Mouse (Mus musculus): Measurements from ENCODE around the gene Tlr12. TPM values are rescaled to one million over a fixed set of nuclear protein-coding genes. Genes with fewer than 3 reads are reported as not detected.
A peak's percentile ranks its signal among the peaks of the same experiment; 100 is the strongest.
"Not testable (repeated sequence)": the region's sequence is repeated elsewhere in the genome, so short reads cannot be mapped to it uniquely, and the experiment has no call there.

Tlr12 gene
- polyA plus RNA-seq (2015; fragmentation: Nextera tagmentation; extraction: Ambion mirVana), result 2.6 and 2.9 TPM in 2 replicates

- no peaks in the 10 kb centered on the region for H3K36me3 ChIP-seq
- H3K4me2 ChIP-seq, result peak within 1 kb of the TSS; percentile 38
- no peak within 1 kb of the TSS for H3K4me3 ChIP-seq (replicated peaks)
- H3K9ac ChIP-seq, result no peak within 1 kb of the TSS
- H3K4me1 ChIP-seq, result peaks cover 37% of the 10 kb centered on the region
- peak within 1 kb of the TSS; percentile 83 for H3K27ac ChIP-seq
- WGBS, result 37% methylated on average over 15 of the region's 15 CpGs
- peak; percentile 42 for ATAC-seq (replicated peaks; ENCODE audit: low FRiP score)
- no peaks in the 10 kb centered on the region for H3K9me3 ChIP-seq (replicated peaks)
- no peaks in the 10 kb centered on the region for H3K27me3 ChIP-seq
Measured at GRCm38 (mm10) chr4:128618246-128618911, at the start of gene Tlr12. Gene Tlr12 (minus strand): TSS chr4:128618619.

- WGBS, result 46% methylated on average over 4 of the region's 4 CpGs
- H3K4me1 ChIP-seq, result peaks cover 34% of the 10 kb centered on the region
- H3K4me2 ChIP-seq; H3K4me3 ChIP-seq (replicated peaks); H3K36me3 ChIP-seq; H3K9me3 ChIP-seq (replicated peaks); H3K27me3 ChIP-seq; H3K9ac ChIP-seq; ATAC-seq (replicated peaks; ENCODE audit: low FRiP score): not testable (repeated sequence)
- peak overlapping the region; percentile 56 for H3K27ac ChIP-seq
Measured at GRCm38 (mm10) chr4:128667195-128667594, 48.8 kb upstream of the Tlr12 start.

GRCm38 (mm10) chr4:128666362-128666761, 47.9 kb upstream of the Tlr12 start:
- H3K4me2 ChIP-seq; H3K9ac ChIP-seq; ATAC-seq (replicated peaks; ENCODE audit: low FRiP score); H3K4me3 ChIP-seq (replicated peaks); H3K9me3 ChIP-seq (replicated peaks); H3K36me3 ChIP-seq; H3K27me3 ChIP-seq: not testable (repeated sequence)
- WGBS, result 57% methylated on average over 7 of the region's 7 CpGs
- H3K4me1 ChIP-seq, result peaks cover 33% of the 10 kb centered on the region
- 0 out of 2 replicates have a peak overlapping the region, but pooled peaks have one; percentile 37 for H3K27ac ChIP-seq

- Histone ChIP-seq H3K27me3 (no peaks in the 10 kb centered on the region), H3K36me3 (no peaks in the 10 kb centered on the region), H3K4me3 (replicated peaks) (no peak overlapping the region), H3K4me2 (no peak overlapping the region), H3K27ac (no peak overlapping the region), H3K9ac (no peak overlapping the region), H3K9me3 (replicated peaks) (no peaks in the 10 kb centered on the region), H3K4me1 (peaks cover 20% of the 10 kb centered on the region; the same call in 1 of the 2 replicates)
- ATAC-seq (replicated peaks; ENCODE audit: low FRiP score), result no peak
- WGBS, result 66% methylated on average over 3 of the region's 3 CpGs
Measured at GRCm38 (mm10) chr4:128664002-128664401, 45.6 kb upstream of the Tlr12 start.

- no peaks in the 10 kb centered on the region for H3K36me3 ChIP-seq
- no peaks in the 10 kb centered on the region for H3K9me3 ChIP-seq (replicated peaks)
- no peak overlapping the region for H3K9ac ChIP-seq
- 84% methylated on average over 8 of the region's 8 CpGs for WGBS
- ATAC-seq (replicated peaks; ENCODE audit: low FRiP score), result no peak
- H3K4me3 ChIP-seq (replicated peaks), result no peak overlapping the region
- H3K27ac ChIP-seq, result no peak overlapping the region
- H3K27me3 ChIP-seq, result 0 out of 2 replicates have a peak, but pooled peaks cover 1% of the 10 kb centered on the region
- peaks cover 29% of the 10 kb centered on the region for H3K4me1 ChIP-seq
- H3K4me2 ChIP-seq, result no peak overlapping the region
Measured at GRCm38 (mm10) chr4:128661063-128661462, 42.6 kb upstream of the Tlr12 start.

- Histone ChIP-seq H3K4me2 (no peak overlapping the region), H3K36me3 (no peaks in the 10 kb centered on the region), H3K27me3 (0 out of 2 replicates have a peak, but pooled peaks cover 4% of the 10 kb centered on the region), H3K4me3 (replicated peaks) (no peak overlapping the region), H3K4me1 (peaks cover 33% of the 10 kb centered on the region), H3K27ac (no peak overlapping the region), H3K9ac (no peak overlapping the region), H3K9me3 (replicated peaks) (no peaks in the 10 kb centered on the region)
- WGBS, result 85% methylated on average over 8 of the region's 8 CpGs
- ATAC-seq (replicated peaks; ENCODE audit: low FRiP score), result no peak
Measured at GRCm38 (mm10) chr4:128660196-128660595, 41.8 kb upstream of the Tlr12 start.

- Histone ChIP-seq H3K4me3 (replicated peaks) (peak overlapping the region; percentile 84), H3K9me3 (replicated peaks) (no peaks in the 10 kb centered on the region), H3K27ac (peak overlapping the region; percentile 84; the same call in 1 of the 2 replicates), H3K4me2 (peak overlapping the region; percentile 98), H3K27me3 (0 out of 2 replicates have a peak, but pooled peaks cover 4% of the 10 kb centered on the region), H3K9ac (peak overlapping the region; percentile 83), H3K4me1 (peaks cover 65% of the 10 kb centered on the region), H3K36me3 (no peaks in the 10 kb centered on the region)
- 1% methylated on average over 12 of the region's 12 CpGs for WGBS
- no peak for ATAC-seq (replicated peaks; ENCODE audit: low FRiP score)
Measured at GRCm38 (mm10) chr4:128655446-128655845, 37.0 kb upstream of the Tlr12 start.

- H3K4me2 ChIP-seq, result peak within 1 kb of the TSS; percentile 98
- WGBS, result under 1% methylated on average over 85 of the region's 85 CpGs
- 0 out of 2 replicates have a peak, but pooled peaks cover 4% of the 10 kb centered on the region for H3K27me3 ChIP-seq
- H3K4me1 ChIP-seq, result peaks cover 70% of the 10 kb centered on the region
- H3K4me3 ChIP-seq (replicated peaks), result peak within 1 kb of the TSS; percentile 84
- peak; percentile 98 for ATAC-seq (replicated peaks; ENCODE audit: low FRiP score)
- peak within 1 kb of the TSS; percentile 83 for H3K9ac ChIP-seq
- no peaks in the 10 kb centered on the region for H3K36me3 ChIP-seq
- H3K27ac ChIP-seq, result peak within 1 kb of the TSS; percentile 84
- no peaks in the 10 kb centered on the region for H3K9me3 ChIP-seq (replicated peaks)
Measured at GRCm38 (mm10) chr4:128654505-128655381, 36.3 kb upstream of the Tlr12 start, which contains the start of gene Phc2. Gene Phc2 (plus strand): TSS chr4:128654702.

- H3K9ac ChIP-seq, result no peak overlapping the region
- no peaks in the 10 kb centered on the region for H3K9me3 ChIP-seq (replicated peaks)
- ATAC-seq (replicated peaks; ENCODE audit: low FRiP score), result no peak
- H3K36me3 ChIP-seq, result no peaks in the 10 kb centered on the region
- H3K4me1 ChIP-seq, result peaks cover 72% of the 10 kb centered on the region
- 0 out of 2 replicates have a peak, but pooled peaks cover 4% of the 10 kb centered on the region for H3K27me3 ChIP-seq
- 15% methylated on average over 5 of the region's 5 CpGs for WGBS
- peak overlapping the region; percentile 84 for H3K27ac ChIP-seq
- H3K4me3 ChIP-seq (replicated peaks), result no peak overlapping the region
- H3K4me2 ChIP-seq, result no peak overlapping the region
Measured at GRCm38 (mm10) chr4:128652584-128653298, 34.3 kb upstream of the Tlr12 start.

GRCm38 (mm10) chr4:128651530-128651929, 33.1 kb upstream of the Tlr12 start:
- H3K36me3 ChIP-seq, result no peaks in the 10 kb centered on the region
- ATAC-seq (replicated peaks; ENCODE audit: low FRiP score), result no peak
- WGBS, result 26% methylated on average over 3 of the region's 3 CpGs
- H3K4me3 ChIP-seq (replicated peaks), result no peak overlapping the region
- no peaks in the 10 kb centered on the region for H3K9me3 ChIP-seq (replicated peaks)
- H3K4me1 ChIP-seq, result peaks cover 72% of the 10 kb centered on the region
- H3K27ac ChIP-seq, result peak overlapping the region; percentile 84; the same call in 1 of the 2 replicates
- no peak overlapping the region for H3K4me2 ChIP-seq
- 0 out of 2 replicates have a peak, but pooled peaks cover 4% of the 10 kb centered on the region for H3K27me3 ChIP-seq
- no peak overlapping the region for H3K9ac ChIP-seq

- H3K9me3 ChIP-seq (replicated peaks), result no peaks in the 10 kb centered on the region
- H3K4me1 ChIP-seq, result peaks cover 62% of the 10 kb centered on the region
- no peak overlapping the region for H3K4me3 ChIP-seq (replicated peaks)
- H3K4me2 ChIP-seq, result no peak overlapping the region
- 42% methylated on average over 8 of the region's 8 CpGs for WGBS
- peak; percentile 37; the same call in 1 of the 2 replicates for ATAC-seq (replicated peaks; ENCODE audit: low FRiP score)
- H3K27ac ChIP-seq, result peak overlapping the region; percentile 62; the same call in 1 of the 2 replicates
- H3K9ac ChIP-seq, result no peak overlapping the region
- H3K27me3 ChIP-seq, result no peaks in the 10 kb centered on the region
- no peaks in the 10 kb centered on the region for H3K36me3 ChIP-seq
Measured at GRCm38 (mm10) chr4:128648567-128649255, 30.3 kb upstream of the Tlr12 start.
